Mouse (Mus musculus): ENCODE results near the gene Zglp1. TPM values are rescaled to one million over a fixed set of nuclear protein-coding genes. Genes with fewer than 3 reads are reported as not detected.

Gene Zglp1
- polyA plus RNA-seq (2016; fragmentation: Nextera tagmentation; extraction: Ambion mirVana): 0.66 and 2.9 TPM in 2 replicates

GRCm38 (mm10) chr9:21067006-21067684 is at the start of gene Zglp1:
Gene Zglp1, minus strand, starts transcription at chr9:21067093.
- 86% methylated on average over 27 of the region's 27 CpGs for WGBS
- no peaks in the 10 kb centered on the region for H3K27me3 ChIP-seq (replicated peaks)
- H3K9me3 ChIP-seq: no peaks in the 10 kb centered on the region
- H3K27ac ChIP-seq: no peak within 1 kb of the TSS
- no peak within 1 kb of the TSS for H3K9ac ChIP-seq
- no peak within 1 kb of the TSS for H3K4me3 ChIP-seq
- no peak within 1 kb of the TSS for H3K4me2 ChIP-seq (replicated peaks)
- peaks cover 47% of the 10 kb centered on the region for H3K36me3 ChIP-seq
- H3K4me1 ChIP-seq: peaks cover 6% of the 10 kb centered on the region; the same call in 1 of the 2 replicates
- no peak for ATAC-seq (ENCODE audit: low FRiP score, low read depth)

- no peaks in the 10 kb centered on the region for H3K4me1 ChIP-seq
- 89% methylated on average over 8 of the region's 8 CpGs for WGBS
- peaks cover 3% of the 10 kb centered on the region for H3K36me3 ChIP-seq
- ATAC-seq (ENCODE audit: low FRiP score, low read depth): no peak
- H3K27me3 ChIP-seq (replicated peaks): no peaks in the 10 kb centered on the region
- H3K4me2 ChIP-seq (replicated peaks): no peak overlapping the region
- no peak overlapping the region for H3K9ac ChIP-seq
- no peaks in the 10 kb centered on the region for H3K9me3 ChIP-seq
- no peak overlapping the region for H3K4me3 ChIP-seq
- H3K27ac ChIP-seq: no peak overlapping the region
Observed at GRCm38 (mm10) chr9:21115105-21115504, 48.2 kb upstream of the Zglp1 start.

- no peak overlapping the region for H3K27ac ChIP-seq
- no peaks in the 10 kb centered on the region for H3K9me3 ChIP-seq
- no peaks in the 10 kb centered on the region; the same call in 1 of the 2 replicates for H3K36me3 ChIP-seq
- no peak for ATAC-seq (ENCODE audit: low FRiP score, low read depth)
- H3K4me1 ChIP-seq: no peaks in the 10 kb centered on the region
- no peak overlapping the region for H3K4me3 ChIP-seq
- no peaks in the 10 kb centered on the region for H3K27me3 ChIP-seq (replicated peaks)
- H3K4me2 ChIP-seq (replicated peaks): no peak overlapping the region
- no peak overlapping the region for H3K9ac ChIP-seq
- WGBS: 94% methylated on average over 7 of the region's 7 CpGs
Observed at GRCm38 (mm10) chr9:21114190-21114589, 47.3 kb upstream of the Zglp1 start.

GRCm38 (mm10) chr9:21113751-21114150 is 46.9 kb upstream of the Zglp1 start:
- Histone ChIP-seq H3K4me3 (no peak overlapping the region), H3K9ac (no peak overlapping the region), H3K9me3 (no peaks in the 10 kb centered on the region), H3K4me2 (replicated peaks) (no peak overlapping the region), H3K4me1 (no peaks in the 10 kb centered on the region), H3K27me3 (replicated peaks) (no peaks in the 10 kb centered on the region), H3K36me3 (no peaks in the 10 kb centered on the region; the same call in 1 of the 2 replicates), H3K27ac (no peak overlapping the region)
- no peak for ATAC-seq (ENCODE audit: low FRiP score, low read depth)
- 92% methylated on average over 6 of the region's 6 CpGs for WGBS

GRCm38 (mm10) chr9:21107607-21108237 is 40.8 kb upstream of the Zglp1 start:
- Histone ChIP-seq H3K4me3 (no peak overlapping the region), H3K36me3 (0 out of 2 replicates have a peak, but pooled peaks cover 4% of the 10 kb centered on the region), H3K27me3 (replicated peaks) (no peaks in the 10 kb centered on the region), H3K9me3 (no peaks in the 10 kb centered on the region), H3K4me1 (no peaks in the 10 kb centered on the region), H3K27ac (no peak overlapping the region), H3K4me2 (replicated peaks) (no peak overlapping the region), H3K9ac (no peak overlapping the region)
- ATAC-seq (ENCODE audit: low FRiP score, low read depth): no peak
- 45% methylated on average over 23 of the region's 23 CpGs for WGBS

- H3K9ac ChIP-seq: no peak overlapping the region
- H3K4me2 ChIP-seq (replicated peaks): no peak overlapping the region
- ATAC-seq (ENCODE audit: low FRiP score, low read depth): no peak
- H3K36me3 ChIP-seq: 0 out of 2 replicates have a peak, but pooled peaks cover 4% of the 10 kb centered on the region
- H3K9me3 ChIP-seq: no peaks in the 10 kb centered on the region
- no peak overlapping the region for H3K4me3 ChIP-seq
- no peak overlapping the region for H3K27ac ChIP-seq
- H3K4me1 ChIP-seq: no peaks in the 10 kb centered on the region
- 80% methylated on average over 5 of the region's 5 CpGs for WGBS
- H3K27me3 ChIP-seq (replicated peaks): no peaks in the 10 kb centered on the region
Observed at GRCm38 (mm10) chr9:21105760-21106564, 39.1 kb upstream of the Zglp1 start.

GRCm38 (mm10) chr9:21104814-21105213 is 37.9 kb upstream of the Zglp1 start:
- no peaks in the 10 kb centered on the region for H3K4me1 ChIP-seq
- no peaks in the 10 kb centered on the region for H3K9me3 ChIP-seq
- H3K9ac ChIP-seq: no peak overlapping the region
- 0 out of 2 replicates have a peak, but pooled peaks cover 4% of the 10 kb centered on the region for H3K36me3 ChIP-seq
- no peak overlapping the region for H3K4me2 ChIP-seq (replicated peaks)
- H3K4me3 ChIP-seq: no peak overlapping the region
- no peak overlapping the region for H3K27ac ChIP-seq
- WGBS: 83% methylated on average over 6 of the region's 6 CpGs
- ATAC-seq (ENCODE audit: low FRiP score, low read depth): no peak
- no peaks in the 10 kb centered on the region for H3K27me3 ChIP-seq (replicated peaks)

- H3K4me2 ChIP-seq (replicated peaks): no peak overlapping the region
- no peaks in the 10 kb centered on the region for H3K4me1 ChIP-seq
- H3K9ac ChIP-seq: no peak overlapping the region
- H3K27ac ChIP-seq: no peak overlapping the region
- WGBS: 98% methylated on average over 2 of the region's 2 CpGs
- no peak for ATAC-seq (ENCODE audit: low FRiP score, low read depth)
- no peak overlapping the region for H3K4me3 ChIP-seq
- H3K36me3 ChIP-seq: no peaks in the 10 kb centered on the region
- H3K9me3 ChIP-seq: no peaks in the 10 kb centered on the region
- H3K27me3 ChIP-seq (replicated peaks): no peaks in the 10 kb centered on the region
Observed at GRCm38 (mm10) chr9:21102076-21102475, 35.2 kb upstream of the Zglp1 start.

- no peak overlapping the region for H3K4me2 ChIP-seq (replicated peaks)
- no peak overlapping the region for H3K4me3 ChIP-seq
- H3K27me3 ChIP-seq (replicated peaks): no peaks in the 10 kb centered on the region
- H3K9me3 ChIP-seq: no peaks in the 10 kb centered on the region
- H3K27ac ChIP-seq: no peak overlapping the region
- 53% methylated on average over 15 of the region's 15 CpGs for WGBS
- no peaks in the 10 kb centered on the region for H3K36me3 ChIP-seq
- H3K9ac ChIP-seq: no peak overlapping the region
- ATAC-seq (ENCODE audit: low FRiP score, low read depth): no peak
- no peaks in the 10 kb centered on the region for H3K4me1 ChIP-seq
Observed at GRCm38 (mm10) chr9:21100447-21101161, 33.7 kb upstream of the Zglp1 start.

GRCm38 (mm10) chr9:21097793-21098192 is 30.9 kb upstream of the Zglp1 start:
- Histone ChIP-seq H3K27me3 (replicated peaks) (no peaks in the 10 kb centered on the region), H3K9ac (no peak overlapping the region), H3K36me3 (no peaks in the 10 kb centered on the region; the same call in 1 of the 2 replicates), H3K9me3 (no peaks in the 10 kb centered on the region), H3K27ac (no peak overlapping the region), H3K4me1 (no peaks in the 10 kb centered on the region), H3K4me2 (replicated peaks) (no peak overlapping the region), H3K4me3 (no peak overlapping the region)
- ATAC-seq (ENCODE audit: low FRiP score, low read depth): no peak
- 89% methylated on average over 8 of the region's 8 CpGs for WGBS

GRCm38 (mm10) chr9:21095958-21096357 is 29.1 kb upstream of the Zglp1 start:
- Histone ChIP-seq H3K9me3 (no peaks in the 10 kb centered on the region), H3K27me3 (replicated peaks) (no peaks in the 10 kb centered on the region), H3K9ac (no peak overlapping the region), H3K4me3 (no peak overlapping the region), H3K27ac (no peak overlapping the region), H3K4me2 (replicated peaks) (no peak overlapping the region), H3K36me3 (no peaks in the 10 kb centered on the region; the same call in 1 of the 2 replicates), H3K4me1 (peaks cover 2% of the 10 kb centered on the region)
- WGBS: 89% methylated on average over 4 of the region's 4 CpGs
- no peak for ATAC-seq (ENCODE audit: low FRiP score, low read depth)

GRCm38 (mm10) chr9:21093423-21093822 is 26.5 kb upstream of the Zglp1 start:
- no peaks in the 10 kb centered on the region for H3K27me3 ChIP-seq (replicated peaks)
- H3K36me3 ChIP-seq: peaks cover 18% of the 10 kb centered on the region
- 95% methylated on average over 9 of the region's 9 CpGs for WGBS
- H3K9ac ChIP-seq: no peak overlapping the region
- H3K4me3 ChIP-seq: no peak overlapping the region
- H3K4me2 ChIP-seq (replicated peaks): no peak overlapping the region
- H3K4me1 ChIP-seq: peaks cover 12% of the 10 kb centered on the region
- no peak for ATAC-seq (ENCODE audit: low FRiP score, low read depth)
- H3K9me3 ChIP-seq: no peaks in the 10 kb centered on the region
- H3K27ac ChIP-seq: no peak overlapping the region
